Mouse (Mus musculus): ENCODE data around the gene Znfx1.

Gene Znfx1

DNA sequence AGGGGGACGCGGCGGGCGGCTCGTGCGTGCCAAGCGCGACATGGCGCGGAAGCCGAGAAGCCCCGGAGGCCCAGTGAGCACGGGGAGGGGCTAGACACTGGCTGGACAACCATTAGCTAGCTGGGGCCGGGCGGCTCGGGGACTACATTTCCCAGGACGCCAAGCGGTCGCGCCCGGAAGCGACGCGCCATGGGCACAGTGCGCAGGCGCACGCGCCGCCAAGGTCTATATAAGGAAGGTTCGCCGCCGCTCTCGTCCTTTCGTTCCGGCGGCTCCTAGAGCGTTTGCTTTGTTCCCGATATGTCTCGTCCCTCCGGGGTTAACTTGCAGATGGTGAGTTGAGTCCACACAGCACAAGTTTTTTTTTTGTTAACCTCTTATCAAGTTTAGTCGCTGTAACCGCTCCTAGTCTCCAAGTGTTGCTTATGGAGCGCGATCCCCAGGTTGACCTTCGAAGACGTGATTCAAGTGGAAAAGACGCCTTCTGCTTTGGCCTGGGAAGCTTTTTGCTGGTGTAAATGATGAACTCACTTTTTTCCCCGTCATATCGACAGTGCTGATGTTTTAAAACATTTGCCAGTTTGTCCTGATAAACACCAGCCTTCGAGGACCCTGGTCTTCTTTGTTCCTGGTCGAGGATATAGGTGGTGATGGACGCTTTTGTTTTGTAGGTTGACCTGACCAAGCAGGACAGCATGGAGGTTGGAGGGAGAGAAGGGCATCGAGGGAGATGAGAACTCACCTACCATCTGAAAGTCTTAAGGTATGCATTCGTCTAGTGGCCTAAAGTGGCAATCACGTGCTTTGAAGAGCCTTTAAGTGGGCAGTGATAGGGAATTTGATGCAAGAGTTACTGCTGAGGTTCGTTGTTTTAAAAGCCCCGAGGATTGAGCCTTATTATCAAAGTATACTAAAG, at the start of gene Znfx1:
Gene Znfx1, minus strand, starts transcription at position 51 of the 916 bp plus-strand sequence.
- peak; percentile 96 for DNase-seq (ENCODE audit: low spot score)

DNA sequence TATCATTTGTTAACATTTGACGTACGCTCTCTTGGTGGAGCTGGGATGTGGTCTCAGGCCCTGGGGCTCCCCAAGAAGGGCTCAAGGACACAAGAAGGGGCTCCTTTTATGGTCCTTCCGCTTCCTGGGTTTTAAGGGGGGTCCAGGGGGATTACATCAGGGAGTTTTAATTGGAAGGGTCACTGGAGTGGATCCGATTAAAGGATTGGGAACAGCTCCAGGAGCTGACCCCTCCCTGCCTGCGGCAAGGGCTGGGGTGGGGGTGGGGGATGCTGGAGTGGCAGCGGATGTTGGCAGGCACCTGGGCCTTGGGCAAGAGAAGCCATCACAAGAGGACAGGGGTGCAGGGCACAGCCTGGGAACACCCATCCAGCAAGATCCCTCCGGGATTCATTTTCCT, 49.4 kb upstream of the Znfx1 start:
- DNase-seq (ENCODE audit: low spot score): no peak

DNA sequence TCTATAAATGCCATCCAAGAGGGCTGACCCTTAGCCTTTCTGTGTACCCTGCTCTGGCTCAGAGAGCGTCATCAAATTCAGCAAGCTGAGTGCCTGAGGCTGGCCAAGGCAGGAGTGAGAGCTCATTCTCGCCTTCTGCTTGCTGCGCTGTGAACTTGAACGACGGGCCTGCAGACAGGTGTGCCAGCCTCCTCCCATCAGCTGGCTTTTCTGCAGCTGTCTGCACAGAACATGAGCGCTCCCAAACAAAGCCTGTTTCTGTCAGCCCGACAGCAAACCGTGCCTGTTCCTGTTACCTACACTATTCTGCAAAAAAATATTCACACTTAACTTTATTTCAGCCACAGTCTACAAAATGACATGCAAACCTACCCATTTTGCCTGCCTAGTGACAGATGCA, 46.7 kb upstream of the Znfx1 start:
- no peak for DNase-seq (ENCODE audit: low spot score)

DNA sequence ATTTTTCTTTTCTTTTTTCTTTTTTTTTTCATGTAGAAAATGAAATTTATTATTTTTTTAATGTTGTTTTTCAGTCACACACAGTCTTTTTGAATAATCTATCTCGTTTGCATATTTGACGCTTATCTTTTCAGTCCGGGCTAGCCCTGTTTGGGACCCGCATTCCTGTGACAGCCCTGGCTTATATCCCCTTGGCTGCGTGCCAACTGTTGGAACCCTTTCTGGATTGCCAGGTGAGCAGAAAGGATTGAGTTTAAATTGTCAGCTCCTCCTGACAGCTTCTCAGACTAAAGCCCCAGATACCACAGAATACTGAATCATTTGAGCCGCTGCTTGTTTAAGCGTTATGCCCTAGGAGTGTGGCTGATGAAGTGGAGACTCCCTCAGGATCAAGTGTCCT, 40.7 kb upstream of the Znfx1 start:
- DNase-seq (ENCODE audit: low spot score): no peak

DNA sequence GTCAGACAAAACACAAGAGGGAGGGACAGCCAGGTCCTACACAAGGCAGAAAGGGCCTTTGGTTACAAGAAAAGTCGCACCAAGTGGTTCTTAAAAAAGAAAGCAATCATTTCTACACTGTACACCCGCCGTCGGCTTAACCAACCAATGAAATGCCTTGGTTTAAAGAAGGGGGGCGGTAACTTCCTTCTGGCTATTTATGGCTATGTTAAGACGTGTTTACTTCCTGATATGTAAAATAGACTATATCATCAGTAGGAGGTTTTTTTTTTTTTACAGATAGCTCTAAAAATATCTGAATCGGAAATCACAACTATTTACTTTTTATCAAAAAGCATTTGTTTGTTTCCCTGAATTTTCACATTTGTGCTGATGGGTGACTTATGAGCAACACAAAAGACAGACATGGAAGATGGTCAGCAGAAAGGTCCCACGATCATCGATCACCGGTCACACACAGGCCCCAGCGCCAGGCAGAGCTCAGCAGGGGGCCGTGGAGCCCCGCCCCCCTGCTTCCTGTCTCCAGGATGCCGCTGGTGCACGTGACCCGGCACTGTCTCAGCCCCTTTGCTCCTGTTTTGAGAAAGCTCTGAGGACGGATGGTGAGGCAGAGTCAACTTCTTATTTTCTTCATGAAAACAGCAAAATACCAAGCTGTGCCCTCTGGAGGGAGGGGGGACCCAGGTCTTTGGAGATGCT, 39.1 kb upstream of the Znfx1 start:
- no peak for DNase-seq (ENCODE audit: low spot score)

DNA sequence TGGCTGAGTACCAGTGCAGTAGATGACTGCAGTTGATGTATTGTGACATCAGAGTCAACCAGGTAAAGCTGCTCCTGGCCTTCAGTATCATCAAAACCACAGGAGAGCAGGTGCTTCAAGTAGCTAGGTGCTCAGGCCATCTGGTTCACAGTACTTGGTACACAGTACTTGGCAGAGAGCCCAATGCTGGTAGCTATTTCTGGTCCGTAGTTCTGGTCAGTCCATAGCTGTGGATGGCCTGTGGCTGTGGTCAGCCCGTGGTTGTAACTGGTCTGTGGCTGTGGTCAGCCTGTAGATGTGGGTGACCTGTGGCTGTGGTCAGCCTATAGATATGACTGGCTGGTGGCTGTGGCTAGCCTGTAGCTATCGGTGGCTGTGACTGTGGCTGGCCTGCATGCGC, 31.9 kb upstream of the Znfx1 start:
- DNase-seq (ENCODE audit: low spot score): no peak

DNA sequence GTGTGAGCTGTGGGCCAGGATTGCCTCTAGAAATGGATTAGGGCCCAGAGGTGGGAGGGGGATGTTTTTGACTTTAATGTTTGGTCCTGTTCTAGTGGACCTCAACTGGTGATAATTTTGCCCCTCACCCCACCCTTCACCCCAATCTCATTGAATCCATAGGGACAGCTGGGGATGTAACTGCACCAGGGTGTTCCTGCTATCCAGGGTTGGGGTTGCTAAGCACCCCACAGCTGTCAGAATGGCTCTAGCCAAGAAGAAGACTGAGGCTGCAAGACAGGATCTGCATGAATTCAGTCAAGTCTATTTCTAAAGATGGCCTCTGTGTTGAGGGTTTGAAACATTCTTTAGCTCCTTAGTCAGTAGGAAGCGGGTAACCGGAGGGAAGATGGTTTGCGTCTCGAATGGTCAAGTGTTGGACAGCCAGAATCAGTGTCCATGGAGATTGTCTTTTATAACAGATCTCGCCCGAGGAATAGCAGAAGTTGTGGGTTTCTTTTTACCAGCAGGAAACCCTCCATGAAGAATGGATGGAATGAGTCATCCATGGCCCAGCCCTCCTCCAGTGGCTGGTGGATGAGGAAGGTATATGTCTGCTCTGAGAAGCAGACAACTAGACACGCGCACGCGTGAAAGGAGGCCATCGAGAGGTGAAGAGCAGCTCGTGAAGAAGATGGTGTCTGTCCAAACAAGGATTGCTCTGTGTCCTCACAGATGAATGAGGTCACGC, 30.5 kb upstream of the Znfx1 start:
- no peak for DNase-seq (ENCODE audit: low spot score)

DNA sequence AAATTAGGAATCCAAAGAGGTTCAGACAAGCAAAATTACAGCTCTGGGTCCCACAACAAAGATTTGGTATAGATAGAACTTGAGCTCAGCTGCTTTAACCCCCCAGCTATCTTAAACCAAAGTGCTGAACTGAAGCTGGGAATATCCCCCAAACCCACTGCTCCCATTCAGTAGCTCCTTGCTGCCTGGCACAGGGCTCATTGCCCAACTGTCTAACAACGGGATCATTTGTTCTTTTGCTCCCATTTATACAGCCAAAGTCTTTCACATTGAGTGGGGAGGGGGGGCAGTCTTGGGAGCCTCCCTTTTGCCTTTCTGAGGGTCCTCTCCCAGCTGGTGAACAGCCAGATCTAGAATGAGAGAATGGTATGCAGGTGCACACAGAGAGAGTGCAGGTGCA, 27.5 kb upstream of the Znfx1 start:
- DNase-seq (ENCODE audit: low spot score): no peak

DNA sequence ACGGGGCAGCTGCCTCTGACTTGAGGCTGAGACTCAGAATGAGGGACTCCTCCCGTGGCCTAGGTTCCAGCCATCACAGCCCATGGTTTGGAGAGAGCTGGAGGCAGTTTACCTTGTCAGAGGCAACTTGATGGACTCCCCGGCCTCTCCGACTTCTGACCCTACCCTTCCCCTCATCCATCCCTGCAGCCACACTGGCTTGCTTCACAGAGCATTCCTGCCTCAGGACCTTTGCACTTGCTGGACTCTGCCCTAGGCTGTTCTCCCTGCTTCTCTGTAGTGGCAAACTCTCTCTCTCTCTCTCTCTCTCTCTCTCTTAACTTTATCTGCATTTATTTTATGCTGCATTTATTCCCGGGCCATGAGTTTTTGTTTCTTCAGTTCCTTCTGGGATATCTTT, 24.0 kb upstream of the Znfx1 start:
- DNase-seq (ENCODE audit: low spot score): no peak

DNA sequence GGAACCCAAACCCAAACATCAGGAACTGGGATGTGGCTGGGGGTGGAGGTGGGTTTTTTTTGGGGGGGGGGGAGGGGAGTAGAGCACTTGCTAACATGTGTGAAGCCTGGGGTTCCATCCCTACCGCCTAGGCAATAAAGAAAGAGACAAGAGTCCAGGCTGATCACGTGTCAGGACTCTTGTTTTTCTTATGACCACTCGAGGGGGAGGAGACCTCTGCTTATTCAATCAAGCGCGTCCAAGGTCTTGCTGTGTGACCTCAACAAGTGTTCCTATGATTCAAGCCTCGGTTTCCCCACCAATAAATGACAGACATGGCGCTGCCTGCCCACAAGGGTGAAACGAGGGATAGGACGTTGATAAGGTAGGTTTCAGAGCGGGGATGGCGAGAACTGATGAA, 23.3 kb upstream of the Znfx1 start:
- DNase-seq (ENCODE audit: low spot score): no peak

DNA sequence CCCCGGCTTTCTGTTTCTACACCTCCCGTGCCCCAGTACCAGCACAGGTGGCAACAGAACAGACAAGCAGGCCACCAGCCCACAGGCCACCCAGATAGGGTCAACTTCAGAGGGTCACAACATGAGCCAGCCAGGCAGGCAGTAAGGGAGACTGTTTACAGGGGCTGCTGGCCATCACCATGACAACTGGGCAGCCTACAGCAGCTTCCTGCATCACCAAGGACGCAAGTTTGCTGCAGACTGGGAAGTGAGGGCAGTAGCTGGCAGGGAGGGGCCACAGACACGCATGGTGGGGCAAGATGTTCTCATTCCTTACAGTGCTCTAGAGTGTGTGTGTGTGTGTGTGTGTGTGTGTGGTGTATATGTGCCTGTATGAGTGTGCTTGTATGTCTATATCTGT, 18.8 kb upstream of the Znfx1 start:
- peak; percentile 71 for DNase-seq (ENCODE audit: low spot score)

DNA sequence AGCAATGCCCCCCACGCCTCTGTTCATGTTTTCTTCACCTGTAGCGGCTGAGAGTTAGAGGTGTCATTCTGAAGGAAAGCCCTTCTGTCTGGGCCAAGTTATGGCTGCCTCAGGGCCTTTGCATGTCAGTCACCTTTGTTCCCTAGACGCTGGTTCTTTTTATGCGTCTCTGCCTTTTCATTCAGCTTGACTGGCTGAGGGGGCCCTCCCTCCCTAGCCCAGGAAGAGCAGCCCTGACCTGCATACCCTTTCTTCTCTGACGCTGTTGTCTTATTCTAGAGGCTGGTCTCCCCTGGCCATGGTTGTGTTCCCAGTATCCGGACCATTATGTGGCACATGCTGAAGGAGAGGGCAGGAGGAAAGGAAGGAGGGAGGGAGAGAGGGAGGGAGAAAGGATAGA, 18.3 kb upstream of the Znfx1 start:
- no peak for DNase-seq (ENCODE audit: low spot score)

DNA sequence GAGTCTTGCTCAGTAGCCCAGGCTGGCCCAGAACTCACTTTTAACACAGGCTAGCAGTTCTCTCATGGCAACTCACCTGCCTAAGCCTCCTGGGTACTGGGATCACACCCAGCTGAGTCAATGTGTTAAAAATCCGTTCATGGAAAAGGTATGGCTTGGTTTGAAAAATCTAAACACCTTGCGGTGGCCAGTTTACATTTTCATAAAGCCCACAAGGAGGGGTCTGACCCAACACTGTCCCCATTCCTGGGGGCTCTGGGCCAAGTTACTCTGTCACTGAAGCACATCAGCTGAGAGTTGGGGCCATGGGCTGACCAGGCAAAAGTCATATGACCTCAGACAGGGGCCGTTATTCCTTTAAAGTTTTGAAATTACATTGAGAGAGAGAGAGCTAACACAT, 17.6 kb upstream of the Znfx1 start:
- DNase-seq (ENCODE audit: low spot score): no peak

DNA sequence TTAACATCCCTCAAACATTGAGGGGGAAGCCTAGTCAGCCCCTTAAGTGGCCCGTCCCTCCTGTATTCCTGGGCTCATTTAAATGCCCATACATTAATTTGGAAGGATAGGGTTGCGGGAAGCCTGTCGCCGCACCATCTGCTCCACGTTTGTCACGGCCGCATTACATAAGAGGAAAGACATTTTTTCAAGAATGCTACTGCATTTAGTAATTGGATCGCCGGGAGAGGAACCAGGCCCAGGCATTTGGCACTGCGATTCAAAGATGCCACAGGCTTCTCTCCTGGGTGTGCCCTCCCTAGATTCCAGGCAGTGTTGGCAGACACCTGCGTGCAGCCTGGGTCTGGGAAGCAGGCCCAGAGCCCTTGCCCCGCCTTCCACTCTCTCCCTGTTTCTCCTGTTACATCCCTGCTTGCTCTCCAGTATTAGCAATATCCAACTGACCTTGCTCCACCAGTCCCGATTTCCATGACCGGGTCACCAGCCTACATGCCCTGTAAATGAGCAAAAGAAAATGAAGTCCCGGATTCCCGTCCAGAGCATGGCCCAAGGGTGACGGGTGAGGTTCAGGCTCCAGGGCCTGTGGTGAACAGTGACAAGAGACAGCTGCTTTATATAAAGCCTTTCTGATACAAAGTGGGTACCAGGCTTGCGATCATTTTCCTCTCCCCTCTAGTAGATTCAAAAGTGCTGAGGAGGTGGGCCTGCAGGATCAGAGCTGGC, 16.9 kb upstream of the Znfx1 start:
- no peak for DNase-seq (ENCODE audit: low spot score)

DNA sequence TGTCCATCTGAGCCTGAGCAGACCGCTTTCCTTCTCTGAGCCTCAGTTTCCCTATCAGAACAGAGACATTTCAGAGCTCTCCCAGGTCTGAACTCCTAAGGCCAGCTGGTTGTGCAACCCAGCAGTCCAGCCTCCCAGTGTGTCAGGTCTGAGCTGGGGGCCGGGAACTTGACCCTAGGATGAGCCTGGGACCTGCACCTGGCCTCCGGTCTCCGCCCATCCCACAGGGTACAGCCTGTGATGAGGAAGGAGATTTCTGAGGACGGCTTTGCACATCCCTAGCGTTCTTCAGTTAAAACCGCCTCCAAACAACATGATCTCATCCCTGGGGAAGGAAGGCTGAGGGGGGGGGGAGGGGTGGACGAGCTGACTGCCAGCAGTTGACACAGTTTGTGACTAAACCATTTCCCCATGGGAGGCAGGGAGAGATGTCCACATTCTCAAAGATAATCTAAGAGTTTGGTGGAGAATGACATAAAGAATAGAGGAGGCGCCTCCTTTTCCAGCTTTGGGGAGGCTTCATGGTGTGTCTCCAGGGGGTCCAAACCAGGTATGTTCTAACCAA, 16.2 kb upstream of the Znfx1 start:
- DNase-seq (ENCODE audit: low spot score): no peak

DNA sequence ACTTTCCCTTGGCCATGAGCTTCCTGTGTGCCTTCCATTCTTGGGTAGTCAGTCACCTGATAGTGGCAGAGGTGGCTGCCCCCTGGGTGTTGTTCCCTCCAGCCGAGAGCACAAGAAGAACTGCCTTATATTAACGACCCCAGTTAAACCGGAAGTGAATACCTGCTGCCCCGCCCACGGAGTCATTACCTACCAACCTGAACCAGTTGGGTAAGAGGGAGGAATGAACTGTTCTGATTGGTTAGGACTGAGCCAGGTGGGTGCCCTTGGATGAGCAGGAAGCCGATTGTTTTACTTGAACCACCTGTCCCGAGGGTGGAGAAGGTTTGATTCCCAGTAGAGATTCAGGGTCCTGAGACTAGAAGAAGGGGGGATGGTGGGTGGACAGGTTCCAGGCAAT, 15.7 kb upstream of the Znfx1 start:
- DNase-seq (ENCODE audit: low spot score): no peak

DNA sequence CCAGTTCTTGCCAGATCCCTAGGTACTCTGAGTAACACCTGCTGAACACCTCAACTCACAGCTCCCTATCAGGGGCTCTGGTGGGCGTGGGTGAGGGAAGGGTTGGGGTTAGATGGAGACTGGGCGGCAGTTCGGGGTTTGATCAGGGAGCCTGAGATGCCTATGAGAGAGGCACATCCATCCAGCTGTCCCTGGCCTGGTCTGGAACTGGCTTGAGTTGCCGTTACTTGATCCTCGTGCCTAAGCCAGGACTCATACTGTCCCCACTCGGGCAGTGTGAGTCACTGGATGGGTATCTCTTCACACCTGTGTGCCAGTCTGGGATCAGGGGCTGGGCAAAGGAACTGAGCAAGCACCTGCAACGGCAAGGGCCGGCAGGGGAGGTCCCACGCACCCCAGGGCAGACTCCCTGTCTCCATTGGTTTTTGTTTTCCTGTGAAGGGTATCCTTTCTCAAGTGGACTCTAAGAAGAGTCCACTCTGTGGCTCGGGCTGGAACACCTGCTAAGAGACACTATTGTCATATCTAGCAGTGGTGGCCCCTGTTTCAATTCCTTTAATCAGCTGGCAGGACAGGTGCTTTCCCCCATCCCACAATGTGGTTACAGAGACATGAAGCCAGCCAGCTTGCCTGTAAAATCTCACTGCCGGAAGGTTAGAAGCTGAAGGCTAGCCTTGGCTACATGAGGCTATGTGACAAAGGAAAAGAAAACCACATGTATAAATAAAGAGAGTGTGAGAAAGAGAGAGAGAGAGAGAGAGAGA, 14.6 kb upstream of the Znfx1 start:
- no peak for DNase-seq (ENCODE audit: low spot score)

DNA sequence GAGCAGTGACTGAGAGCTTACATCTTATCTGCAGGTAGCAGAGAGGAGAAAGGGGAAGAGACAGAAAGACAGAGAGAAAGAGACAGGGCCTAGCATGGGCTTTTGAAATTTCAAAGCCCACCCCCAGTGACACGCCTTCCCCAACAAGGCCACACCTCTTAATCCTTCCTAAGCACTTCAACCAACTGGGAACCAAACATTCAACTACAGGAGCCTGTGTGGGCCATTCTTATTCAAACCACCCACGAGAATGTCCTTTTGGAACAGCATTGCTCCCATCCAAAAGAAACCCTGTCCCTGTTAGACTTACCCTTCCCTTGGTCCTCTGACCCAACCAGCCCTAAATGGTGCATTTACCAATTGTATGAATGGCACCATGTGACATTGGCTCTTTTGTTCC, 13.9 kb upstream of the Znfx1 start:
- DNase-seq (ENCODE audit: low spot score): no peak

DNA sequence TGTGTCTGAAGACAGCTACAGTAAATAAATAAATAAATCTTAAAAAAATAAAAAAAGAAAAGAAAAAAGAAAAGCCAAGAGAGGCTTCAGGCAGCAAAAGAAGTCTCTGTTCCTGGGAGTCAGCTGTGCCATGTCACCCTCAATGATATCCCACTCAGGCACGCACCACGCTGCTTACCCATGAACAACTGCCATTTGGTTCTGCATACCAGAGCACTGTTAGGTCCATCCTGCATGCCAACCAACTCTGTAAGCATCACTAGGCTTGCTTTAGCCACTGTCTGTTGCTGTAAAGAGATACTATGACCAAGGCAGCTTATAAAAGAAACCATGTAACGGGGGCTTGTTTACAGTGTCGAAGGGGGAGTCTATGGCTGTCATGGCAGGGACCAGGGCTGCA, 13.5 kb upstream of the Znfx1 start:
- DNase-seq (ENCODE audit: low spot score): no peak

DNA sequence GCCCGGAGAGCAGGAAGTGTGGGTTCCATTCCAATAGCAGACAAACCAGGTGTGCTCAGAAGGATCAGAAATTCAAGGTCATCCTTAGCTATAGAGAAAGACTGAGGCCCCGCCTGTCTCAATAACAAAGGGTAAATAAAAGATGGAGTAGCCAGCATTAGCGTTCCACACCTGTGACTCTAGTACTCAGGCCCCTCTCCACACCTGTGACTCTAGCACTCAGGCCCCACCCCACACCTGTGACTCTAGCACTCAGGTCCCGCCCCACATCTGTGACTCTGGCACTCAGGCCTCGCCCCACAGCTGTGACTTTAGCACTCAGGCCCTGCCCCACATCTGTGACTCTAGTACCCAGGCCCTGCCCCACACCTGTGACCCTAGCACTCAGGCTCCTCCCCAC, 11.8 kb upstream of the Znfx1 start:
- DNase-seq (ENCODE audit: low spot score): no peak
